Mouse (Mus musculus) cerebellum, adult 2 months (tissue): ENCODE measurements around the gene P3h1. TPM values are rescaled to one million over a fixed set of nuclear protein-coding genes. Genes with fewer than 3 reads are reported as not detected.

Source experiments
- DNase-seq, 2 experiments: peaks; one replicate each; pipeline ENCODE4 v3.0.0; 2021
- H3K27ac ChIP-seq: fragments of 200-500 bp; 2 replicates; pipeline ENCODE4 v1.5.1; 2012; ENCODE audit warnings: low read length, control low read depth, inconsistent platforms; ENCODE audit not compliant: insufficient read depth
- H3K27me3 ChIP-seq: fragments of 200-500 bp; 2 replicates; pipeline ENCODE4 v1.6.1; 2012; ENCODE audit warnings: inconsistent platforms, mild to moderate bottlenecking, low read length, moderate library complexity; ENCODE audit not compliant: control insufficient read depth, insufficient read depth
- H3K4me1 ChIP-seq: fragments of 200-500 bp; 2 replicates; pipeline ENCODE4 v1.6.1; 2011; ENCODE audit warnings: low read length; ENCODE audit not compliant: control insufficient read depth, insufficient read depth
- H3K4me3 ChIP-seq: fragments of 200-500 bp; replicated peaks from 2 replicates; pipeline ENCODE3; 2011; ENCODE audit warnings: mild to moderate bottlenecking, low read depth, low read length, control low read depth; ENCODE audit not compliant: insufficient read depth
- CTCF ChIP-seq: fragments of 200-500 bp; IDR thresholded peaks from 2 replicates; pipeline ENCODE4 v1.5.1; 2011; ENCODE audit warnings: low read depth, mild to moderate bottlenecking, control low read depth, low read length, moderate library complexity, borderline replicate concordance; ENCODE audit not compliant: insufficient read depth
- POLR2A ChIP-seq: fragments of 200-500 bp; IDR thresholded peaks from 2 replicates; pipeline ENCODE4 v1.6.1; 2011; ENCODE audit warnings: low read length, control low read depth, borderline replicate concordance; ENCODE audit not compliant: insufficient read depth
- WGBS: fragments of 180-500 bp; shearing (Covaris S2); methylation state at CpG from one replicate; pipeline ENCODE4 v1.1.7; 2018; 5-methylcytosine and 5-hydroxymethylcytosine counted together
- polyA plus RNA-seq: library from polyadenylated mRNA; depleted of rRNA; stranded (reverse); fragments of >200 nt; gene quantifications from 2 replicates; pipeline ENCODE4 v1.2.3, GENCODE M21; 2012; rRNA removed

Gene P3h1
- 12.3 and 14.7 TPM in 2 replicates for polyA plus RNA-seq

DNA sequence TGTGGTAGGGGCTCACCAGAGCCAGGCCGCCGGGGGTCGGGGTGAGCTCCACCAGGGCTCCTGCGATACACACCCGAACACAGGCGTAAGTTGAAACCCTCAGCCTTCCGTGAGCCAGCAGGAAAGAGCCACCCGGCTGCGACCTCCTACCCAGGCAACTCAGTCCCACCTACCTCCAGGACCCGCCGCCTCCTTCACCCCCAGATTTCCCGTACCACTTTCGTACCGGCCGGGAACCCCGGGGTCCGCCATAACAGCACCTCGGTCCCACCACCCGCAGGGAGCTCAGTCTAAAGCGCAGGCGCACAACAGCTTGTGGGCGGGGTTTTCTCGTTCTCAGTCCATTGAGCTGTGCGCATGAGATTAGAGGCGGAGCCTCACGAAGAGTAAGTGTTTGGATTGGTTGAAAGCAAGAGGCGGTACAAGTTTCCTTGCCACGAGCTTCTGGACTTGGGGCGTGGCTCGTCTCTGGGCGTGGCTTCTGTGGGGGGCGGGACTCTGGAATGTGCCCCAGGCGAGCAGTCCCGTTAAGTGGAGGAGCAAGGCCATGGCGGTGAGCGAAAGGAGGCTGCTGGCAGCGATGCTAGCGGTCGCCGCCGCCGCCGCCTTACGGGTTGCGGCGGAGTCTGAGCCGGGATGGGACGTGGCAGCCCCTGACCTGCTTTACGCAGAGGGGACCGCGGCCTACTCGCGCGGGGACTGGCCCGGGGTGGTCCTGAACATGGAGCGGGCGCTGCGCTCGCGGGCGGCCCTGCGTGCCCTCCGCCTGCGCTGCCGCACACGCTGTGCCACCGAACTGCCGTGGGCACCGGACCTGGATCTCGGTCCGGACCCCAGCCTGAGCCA lies at the start of gene P3h1, which contains the start of gene AU022252:
Gene P3h1, plus strand, starts transcription at position 506 of the 846 bp plus-strand sequence.
Gene AU022252, minus strand, starts transcription at position 303 of the 846 bp plus-strand sequence.
- no peaks in the 10 kb centered on the region for H3K4me1 ChIP-seq
- under 1% methylated on average over 66 of the region's 71 CpGs for WGBS
- peak; percentile 99 for DNase-seq
- no peaks in the 10 kb centered on the region for H3K27me3 ChIP-seq
- H3K27ac ChIP-seq, result peak within 1 kb of the TSS; percentile 34
- peak within 1 kb of the TSS; percentile 84 for H3K4me3 ChIP-seq
- TF ChIP-seq CTCF (no peak), POLR2A (peak; percentile 84; the same call in 1 of the 2 replicates)

DNA sequence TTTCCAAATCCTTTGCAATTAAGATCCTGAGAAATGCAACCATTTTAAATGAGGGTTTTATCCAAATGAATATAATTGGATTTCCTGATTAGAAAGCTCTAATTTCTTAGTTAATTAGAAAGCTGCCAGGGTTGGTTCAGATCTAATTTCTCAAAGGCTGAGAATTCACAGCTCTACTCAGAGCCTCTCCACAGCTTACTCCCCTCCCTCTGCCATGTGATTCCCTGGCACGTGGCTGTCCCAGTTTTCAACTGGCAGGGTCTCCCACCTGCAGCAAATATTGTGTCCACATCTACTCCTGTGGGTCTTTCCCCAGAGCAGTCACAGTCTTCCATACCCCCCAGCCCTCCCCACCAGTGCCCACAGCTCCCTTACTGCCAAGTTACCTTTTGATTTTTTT lies 49.2 kb upstream of the P3h1 start:
- DNase-seq, result no peak

DNA sequence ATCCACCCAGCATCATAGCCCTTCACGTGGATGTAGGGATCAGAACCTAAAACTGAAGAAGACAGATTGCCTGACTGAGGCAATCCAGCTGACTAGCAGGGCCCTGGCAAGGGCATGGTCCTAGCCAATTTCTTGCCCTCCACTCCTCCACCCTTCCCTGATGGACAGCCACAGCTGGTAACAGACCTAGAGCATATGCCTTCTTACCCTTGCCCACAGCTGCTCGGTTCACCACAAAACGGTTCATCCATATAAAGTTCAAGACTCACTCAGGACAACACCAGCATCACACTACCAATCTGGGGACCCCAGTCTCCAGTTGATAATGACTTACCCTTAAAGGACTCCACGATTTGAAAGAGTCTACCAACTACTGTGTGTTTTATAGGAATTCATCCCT lies 46.9 kb upstream of the P3h1 start:
- H3K4me3 ChIP-seq, result no peak overlapping the region
- 78% methylated on average over 4 of the region's 4 CpGs for WGBS
- H3K27me3 ChIP-seq, result no peaks in the 10 kb centered on the region; the same call in 1 of the 2 replicates
- no peak for DNase-seq
- TF ChIP-seq POLR2A, result no peak
- no peak for TF ChIP-seq CTCF
- H3K27ac ChIP-seq, result no peak overlapping the region
- no peaks in the 10 kb centered on the region for H3K4me1 ChIP-seq

More for the DNA sequence above, 49.2 kb upstream of the P3h1 start:
- no peak overlapping the region for H3K27ac ChIP-seq
- no peak for TF ChIP-seq POLR2A
- TF ChIP-seq CTCF, result no peak
- no peaks in the 10 kb centered on the region; the same call in 1 of the 2 replicates for H3K27me3 ChIP-seq
- 23% methylated on average over 1 of the region's 1 CpGs for WGBS
- H3K4me1 ChIP-seq, result no peaks in the 10 kb centered on the region
- no peak overlapping the region for H3K4me3 ChIP-seq

DNA sequence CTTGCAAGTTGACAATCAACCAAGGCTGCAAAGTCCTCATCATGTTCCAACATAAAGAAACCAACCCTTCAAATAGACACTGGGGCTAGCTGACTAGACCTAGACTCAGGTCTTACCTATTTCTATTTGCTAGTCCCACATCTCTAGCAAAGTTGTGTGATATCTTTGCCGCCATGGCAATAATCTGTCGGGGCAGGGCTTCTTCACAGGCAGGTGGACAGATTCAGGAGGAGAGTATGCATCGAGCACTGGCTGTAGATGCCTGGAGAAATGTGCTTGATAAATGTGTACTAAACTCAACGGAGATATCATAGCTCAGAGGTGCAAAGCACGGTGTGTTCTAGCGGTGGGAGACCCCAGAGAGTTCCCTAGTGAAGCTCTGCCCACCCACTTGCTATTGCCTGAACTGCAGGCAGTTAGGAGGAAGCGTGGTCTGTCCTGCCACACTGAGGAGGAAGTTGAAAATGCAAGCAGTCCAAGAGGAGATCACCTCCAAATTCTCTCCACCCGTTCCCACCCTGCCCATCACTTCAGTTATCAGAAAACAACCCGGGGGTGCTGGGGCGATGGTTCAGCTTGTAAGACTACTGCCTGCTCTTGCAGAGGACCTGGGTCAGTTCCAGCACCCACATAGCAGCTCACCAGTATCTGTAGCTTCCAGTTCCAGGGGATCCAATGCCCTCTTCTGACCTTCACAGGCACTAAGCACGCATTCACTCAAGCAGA lies 44.5 kb upstream of the P3h1 start:
- H3K27ac ChIP-seq, result no peak overlapping the region
- DNase-seq, result no peak
- TF ChIP-seq CTCF (peak; percentile 18; the same call in 1 of the 2 replicates), POLR2A (no peak)
- 54% methylated on average over 11 of the region's 11 CpGs for WGBS
- H3K4me1 ChIP-seq, result no peaks in the 10 kb centered on the region
- no peak overlapping the region for H3K4me3 ChIP-seq
- H3K27me3 ChIP-seq, result no peaks in the 10 kb centered on the region

DNA sequence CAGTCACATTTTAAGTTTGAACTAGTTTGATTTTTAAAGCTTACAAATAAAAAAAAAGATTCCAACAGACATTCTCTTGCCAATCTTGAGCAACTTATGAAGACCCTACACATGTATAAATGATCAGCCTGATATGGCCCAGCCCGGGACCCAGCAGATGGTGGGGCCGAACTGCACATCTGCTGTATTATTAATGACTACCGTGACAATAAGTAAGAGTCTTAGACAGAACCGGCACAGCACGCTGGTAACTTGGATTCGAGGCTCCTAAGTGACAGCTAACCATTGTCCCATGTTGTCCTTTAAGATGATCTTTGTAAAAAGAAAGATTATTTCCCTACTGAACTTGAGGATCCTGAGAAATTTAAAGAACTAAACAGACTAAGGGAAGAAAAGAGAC lies 43.3 kb upstream of the P3h1 start:
- TF ChIP-seq POLR2A (no peak), CTCF (no peak)
- Histone ChIP-seq H3K27me3 (no peaks in the 10 kb centered on the region), H3K4me1 (no peaks in the 10 kb centered on the region), H3K27ac (no peak overlapping the region), H3K4me3 (no peak overlapping the region)
- DNase-seq, result no peak
- WGBS, result 20% methylated on average over 6 of the region's 6 CpGs

DNA sequence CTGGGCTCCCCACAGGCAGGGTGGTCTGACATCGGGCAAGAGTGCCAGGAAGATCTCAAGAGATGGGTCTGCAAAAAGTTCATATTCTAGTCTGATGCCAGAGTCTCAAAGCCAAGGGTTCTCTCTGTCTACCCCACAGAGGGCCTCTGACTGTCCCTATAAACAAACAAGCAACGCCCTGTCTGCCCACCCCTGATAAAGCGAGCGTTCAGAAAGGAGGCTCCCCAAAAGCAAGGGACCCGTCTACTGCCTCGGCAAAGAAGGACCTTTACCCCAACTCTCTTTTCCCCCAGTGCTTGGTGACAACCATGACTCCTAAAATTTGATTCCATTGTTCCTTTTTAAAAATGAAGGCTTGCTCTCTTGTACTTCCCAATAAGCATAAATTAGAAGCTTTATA lies 42.9 kb upstream of the P3h1 start, which contains the start of gene Ermap:
Gene Ermap, minus strand, starts transcription at position 148 of the 400 bp plus-strand sequence.
- Histone ChIP-seq H3K27ac (no peak within 1 kb of the TSS), H3K4me3 (no peak within 1 kb of the TSS), H3K27me3 (no peaks in the 10 kb centered on the region), H3K4me1 (no peaks in the 10 kb centered on the region)
- no peak for DNase-seq
- WGBS, result 39% methylated on average over 6 of the region's 6 CpGs
- TF ChIP-seq CTCF (no peak), POLR2A (no peak)

DNA sequence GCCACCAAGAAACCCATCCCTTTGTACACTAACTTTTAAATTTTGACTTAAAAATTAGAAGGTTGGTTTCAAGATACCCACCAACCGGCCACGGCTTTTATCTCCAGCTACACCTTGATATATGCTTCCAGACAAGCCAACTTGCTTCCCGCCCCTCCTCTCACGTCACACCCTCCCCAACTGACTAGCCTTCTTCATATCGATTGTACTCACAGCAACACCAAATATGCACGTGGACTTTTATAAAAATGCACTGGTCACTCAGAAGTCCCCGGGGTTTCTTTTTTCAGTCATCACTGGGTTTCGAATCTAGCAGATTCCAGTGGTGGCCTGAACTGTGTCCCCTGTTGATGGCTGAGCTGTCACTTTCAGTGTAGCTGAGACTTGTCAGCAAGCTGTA lies 42.1 kb upstream of the P3h1 start:
- no peak overlapping the region for H3K4me3 ChIP-seq
- WGBS, result 84% methylated on average over 8 of the region's 8 CpGs
- DNase-seq, result no peak
- no peak overlapping the region for H3K27ac ChIP-seq
- H3K27me3 ChIP-seq, result no peaks in the 10 kb centered on the region
- TF ChIP-seq POLR2A (no peak), CTCF (no peak)
- H3K4me1 ChIP-seq, result no peaks in the 10 kb centered on the region
